Mouse (Mus musculus) olfactory bulb, adult 2 months (tissue): ENCODE results near the gene Hsp90ab1.

Experiments used
- CTCF ChIP-seq: fragments of 200-500 bp; IDR thresholded peaks from 2 replicates; pipeline ENCODE4 v1.5.1; 2012; ENCODE audit warnings: low read depth, mild to moderate bottlenecking, low read length, moderate library complexity; ENCODE audit not compliant: insufficient read depth
- POLR2A ChIP-seq: fragments of 200-500 bp; IDR thresholded peaks from 2 replicates; pipeline ENCODE4 v1.6.1; 2012; ENCODE audit warnings: mild to moderate bottlenecking, low read depth, low read length, moderate library complexity; ENCODE audit not compliant: insufficient read depth

- TF ChIP-seq CTCF (no peak), POLR2A (no peak)
Measured at GRCm38 (mm10) chr17:45598376-45598775, 25.3 kb upstream of the Hsp90ab1 start.
